Mouse (Mus musculus) CD8-positive naive resting alpha-beta T cell, adult 2 months (primary cell): ENCODE measurements around the gene Sox30.
A peak's percentile ranks its signal among the peaks of the same experiment; 100 is the strongest.

Experiments used
- DNase-seq, 2 experiments: peaks; one replicate each; pipeline ENCODE4 v3.0.0; 2022; ENCODE audit warnings: low read depth in 2 of 2, low spot score in 2 of 2

Sox30 gene

GRCm38 (mm10) chr11:45979946-45980892 lies at the start of gene Sox30:
Gene Sox30 (plus strand): TSS chr11:45980310.
- DNase-seq = peak; percentile 11 to 18

DNA sequence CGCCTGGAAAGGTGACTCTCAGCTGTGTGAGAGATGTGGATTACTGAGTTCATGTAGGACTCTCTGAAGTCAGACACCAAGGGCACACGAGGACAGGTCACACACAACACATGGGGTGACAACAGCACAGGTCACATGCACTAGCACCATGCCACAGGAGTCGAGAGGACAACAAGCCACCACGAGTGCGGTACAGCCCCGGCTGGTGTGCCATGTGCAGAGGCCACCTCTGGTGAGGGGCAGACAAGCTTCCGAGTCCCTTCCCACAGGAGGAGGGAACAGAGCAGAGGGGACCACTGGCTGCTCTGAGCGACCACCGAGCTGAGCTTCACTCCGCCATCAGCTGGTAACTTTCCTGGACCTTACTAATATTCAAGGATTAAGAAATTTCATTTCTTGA lies 47.3 kb upstream of the Sox30 start:
- no peak for DNase-seq

DNA sequence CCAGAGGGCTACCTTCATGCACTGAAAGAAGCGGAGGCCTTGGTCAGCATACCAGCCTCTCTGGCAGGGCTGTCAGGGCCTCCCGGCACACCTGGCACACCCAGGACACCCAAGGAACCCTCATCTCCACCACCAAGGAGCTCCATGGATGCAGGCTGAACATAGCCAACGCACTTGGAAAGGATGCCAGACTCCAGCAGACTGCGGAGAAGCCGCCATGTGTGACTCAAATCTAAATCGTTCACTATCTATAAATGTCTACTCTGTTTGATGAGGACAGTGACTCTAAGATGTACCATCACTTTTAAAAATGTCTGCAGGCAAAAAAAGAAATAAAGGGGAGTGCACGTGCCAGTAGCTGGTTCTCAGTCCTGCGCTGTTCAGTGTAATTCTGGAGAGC lies 42.6 kb upstream of the Sox30 start:
- no peak for DNase-seq

DNA sequence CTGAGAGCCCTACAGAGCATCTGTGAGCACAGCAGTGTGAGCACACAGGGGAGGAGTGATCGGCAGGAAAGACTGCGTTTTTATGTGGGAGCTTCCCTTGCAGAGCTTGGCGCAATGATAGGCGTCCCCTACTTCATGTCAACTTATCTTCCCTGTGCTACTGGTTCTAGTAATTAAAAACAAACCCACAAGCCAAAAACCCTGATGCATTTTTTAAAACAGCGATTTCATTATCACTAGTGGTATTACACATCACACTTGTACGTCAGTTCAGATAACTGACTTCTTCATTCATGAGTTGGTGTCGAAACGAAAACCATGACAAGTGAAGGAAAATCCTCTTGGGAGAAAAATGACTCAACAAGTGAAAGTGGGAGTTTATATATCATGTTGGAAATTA lies 41.2 kb upstream of the Sox30 start:
- no peak for DNase-seq

DNA sequence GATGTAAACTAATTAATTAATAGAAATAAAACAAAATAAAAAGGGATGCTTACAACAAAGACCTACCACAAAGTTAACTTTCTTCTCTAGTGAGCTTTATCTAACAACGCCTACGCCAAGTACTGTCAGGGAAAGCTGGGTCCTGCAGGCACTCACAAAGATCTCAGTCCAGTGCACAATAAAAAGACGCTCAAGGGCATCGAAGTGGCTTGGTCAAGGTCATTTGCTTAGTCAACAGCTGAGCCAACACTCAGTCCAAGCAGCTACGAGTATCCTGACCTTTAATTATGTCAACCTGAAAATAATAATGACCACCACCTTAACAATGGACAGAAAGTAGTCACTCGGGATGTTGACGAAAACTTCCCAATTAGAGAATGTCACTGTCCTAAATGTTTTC lies 37.8 kb upstream of the Sox30 start:
- no peak for DNase-seq

DNA sequence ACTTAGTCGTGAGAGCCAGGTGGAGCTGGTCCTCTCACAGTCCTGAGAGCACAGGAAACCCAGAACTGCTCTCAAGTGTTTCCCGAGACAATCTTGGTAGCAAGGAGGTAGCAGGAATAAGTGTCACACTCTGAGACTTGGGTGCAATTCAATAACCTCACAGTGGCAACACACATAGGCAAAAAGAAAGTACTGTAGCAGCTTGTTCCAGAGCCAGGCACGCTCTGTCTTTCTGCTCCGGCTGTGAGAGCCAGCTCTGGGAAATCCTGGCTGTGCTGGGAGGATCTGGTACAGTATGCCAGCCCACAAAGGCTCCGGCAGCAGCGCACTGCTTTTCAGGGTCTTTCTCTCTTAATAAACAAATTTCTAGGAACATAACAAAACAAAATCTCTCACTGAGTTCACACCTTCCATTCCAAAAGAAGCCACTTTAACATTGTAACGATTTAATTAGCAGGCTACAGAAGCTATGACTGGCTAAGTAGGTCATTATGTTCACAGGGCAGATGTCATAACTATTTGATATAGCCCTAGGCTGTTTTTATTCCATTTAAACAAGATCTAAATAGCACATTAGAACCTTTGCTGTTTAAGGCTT lies 36.9 kb upstream of the Sox30 start:
- no peak for DNase-seq

- DNase-seq = peak; percentile 9 to 16
These were observed 36.0 kb upstream of the Sox30 start for GRCm38 (mm10) chr11:45943891-45944642.

DNA sequence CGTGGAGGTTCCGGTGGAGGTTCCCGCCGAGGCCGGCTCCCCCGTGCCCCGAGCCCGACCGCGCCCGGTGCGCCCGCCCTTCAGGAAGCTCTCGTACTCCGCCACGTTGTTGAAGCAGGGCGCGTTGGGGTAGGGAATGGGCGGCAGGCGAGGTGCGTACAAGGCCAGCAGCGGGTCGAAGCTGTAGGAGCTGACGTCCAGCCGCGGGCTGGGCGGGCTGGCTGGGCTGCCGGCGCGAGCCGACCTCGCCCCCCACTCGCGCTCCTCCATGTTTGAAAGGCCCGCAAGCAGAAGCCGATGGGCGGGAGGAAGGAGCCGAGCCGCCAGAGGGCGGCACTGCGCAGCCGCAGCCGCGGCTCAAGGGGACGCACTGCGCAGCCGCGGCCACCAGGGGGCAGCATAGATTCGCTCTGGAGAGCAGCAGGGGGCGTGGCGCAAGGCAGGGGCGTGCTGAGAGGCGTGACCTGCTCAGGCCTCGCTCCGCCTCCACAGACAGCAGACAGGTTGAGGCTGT lies 35.4 kb upstream of the Sox30 start, which contains the start of gene Lsm11:
TSS of gene Lsm11 (minus strand) at position 293 of the 514 bp plus-strand sequence.
- peak; percentile 99 for DNase-seq

DNA sequence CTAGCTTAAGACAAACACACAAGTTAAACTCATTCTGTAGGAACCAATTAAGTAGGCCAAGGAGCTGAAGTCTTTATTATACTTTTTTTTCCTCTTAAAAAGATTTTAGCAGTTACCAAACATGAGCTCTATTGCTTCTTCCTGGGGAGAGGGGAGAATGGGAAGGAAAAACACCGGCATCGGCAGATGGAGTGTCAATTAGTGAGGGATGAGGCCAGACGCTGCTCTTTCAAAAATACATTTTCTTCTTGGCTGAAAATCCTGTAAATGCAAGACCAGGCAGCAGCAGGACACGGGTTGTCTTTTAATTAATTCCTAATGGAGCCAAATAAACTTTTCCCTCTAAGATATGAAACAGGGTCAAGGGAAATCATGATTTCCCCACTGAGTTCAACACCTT lies 33.3 kb upstream of the Sox30 start:
- no peak for DNase-seq

DNA sequence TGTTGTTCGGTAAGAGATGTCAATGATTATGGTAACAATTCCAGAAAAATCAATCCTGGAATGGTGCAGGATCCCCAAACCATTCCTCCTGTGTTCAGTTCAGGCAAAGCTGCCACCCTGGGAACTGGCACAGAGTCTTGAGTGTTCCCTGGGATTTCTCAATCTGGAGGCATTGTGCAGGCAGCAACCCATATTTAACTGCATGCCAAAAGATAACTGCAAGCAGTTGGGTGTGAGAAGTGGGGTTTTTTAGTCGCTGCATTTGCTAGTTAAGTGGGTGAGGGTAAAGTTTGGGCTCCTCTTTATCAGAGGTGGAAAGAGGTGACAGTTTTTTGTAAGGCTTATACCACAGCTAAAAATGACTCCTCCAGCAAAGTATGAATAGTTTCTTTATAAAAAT lies 32.6 kb upstream of the Sox30 start:
- no peak for DNase-seq

- DNase-seq = peak; percentile 87 to 91
These were observed 24.9 kb upstream of the Sox30 start, which contains the start of gene Thg1l for GRCm38 (mm10) chr11:45955127-45955627. Gene Thg1l (minus strand): TSS chr11:45955494.

- DNase-seq = peak in 1 of 2 experiments; percentile 38
These were observed 20.5 kb upstream of the Sox30 start for GRCm38 (mm10) chr11:45959598-45959997.

GRCm38 (mm10) chr11:45960003-45960402 lies 20.1 kb upstream of the Sox30 start:
- no peak for DNase-seq

GRCm38 (mm10) chr11:45966896-45967295 lies 13.2 kb upstream of the Sox30 start:
- no peak for DNase-seq

- DNase-seq = no peak
These were observed 11.6 kb upstream of the Sox30 start for GRCm38 (mm10) chr11:45968466-45968865.

- no peak for DNase-seq
These were observed 6.5 kb upstream of the Sox30 start for GRCm38 (mm10) chr11:45973635-45974034.

DNA sequence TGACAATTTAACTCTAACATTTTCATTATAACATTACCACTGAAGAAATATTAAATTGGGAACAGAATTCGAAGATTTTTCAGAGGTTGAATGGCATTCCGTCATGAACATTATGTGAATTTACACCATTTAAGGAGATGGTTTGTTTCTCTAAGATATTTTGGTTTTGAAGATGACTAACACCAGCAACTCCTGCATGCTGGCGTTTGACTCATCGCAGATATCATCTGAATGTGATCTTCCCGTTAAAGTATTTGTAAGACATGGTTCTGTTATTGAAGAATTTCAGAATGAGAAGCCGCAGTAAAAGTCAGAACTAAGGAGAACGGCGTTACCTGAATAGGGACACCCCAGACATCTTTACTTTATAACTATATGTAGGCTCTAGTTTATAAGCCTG lies 5.6 kb upstream of the Sox30 start:
- no peak for DNase-seq

DNA sequence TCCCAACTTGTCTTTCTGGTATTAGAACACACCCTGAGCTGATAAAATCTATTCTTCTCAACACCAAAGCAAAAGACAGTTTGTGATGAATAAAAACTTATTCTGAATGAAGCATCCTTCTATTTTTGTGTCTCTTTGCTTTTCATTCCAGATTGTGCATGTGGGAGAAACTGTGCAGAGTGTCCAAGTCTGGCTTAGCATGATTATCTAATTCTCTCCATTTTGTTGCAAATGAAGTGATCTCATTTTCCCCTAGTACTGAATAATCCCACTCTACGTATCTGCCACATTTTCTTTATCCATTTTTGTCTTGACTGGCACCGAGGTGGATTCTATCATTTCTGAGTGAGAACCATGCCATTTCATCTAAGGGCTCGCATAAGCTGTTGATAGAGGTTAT lies 4.0 kb upstream of the Sox30 start:
- DNase-seq = no peak

DNA sequence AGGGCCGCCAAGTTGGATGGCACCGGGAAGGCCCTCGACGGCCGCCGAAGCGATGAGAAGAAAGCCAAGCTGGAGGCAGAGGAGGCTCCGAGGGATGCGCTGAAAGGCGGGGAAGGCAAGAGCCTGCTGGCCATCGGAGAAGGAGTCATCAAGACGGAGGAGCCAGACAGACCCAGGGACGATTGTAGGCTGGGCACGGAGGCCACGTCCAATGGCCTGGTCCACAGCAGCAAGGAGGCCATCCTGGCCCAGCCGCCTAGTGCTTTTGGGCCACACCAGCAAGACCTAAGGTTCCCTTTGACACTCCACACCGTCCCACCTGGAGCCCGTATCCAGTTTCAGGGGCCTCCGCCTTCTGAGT lies 763 bp downstream of the Sox30 start:
- DNase-seq = no peak

DNA sequence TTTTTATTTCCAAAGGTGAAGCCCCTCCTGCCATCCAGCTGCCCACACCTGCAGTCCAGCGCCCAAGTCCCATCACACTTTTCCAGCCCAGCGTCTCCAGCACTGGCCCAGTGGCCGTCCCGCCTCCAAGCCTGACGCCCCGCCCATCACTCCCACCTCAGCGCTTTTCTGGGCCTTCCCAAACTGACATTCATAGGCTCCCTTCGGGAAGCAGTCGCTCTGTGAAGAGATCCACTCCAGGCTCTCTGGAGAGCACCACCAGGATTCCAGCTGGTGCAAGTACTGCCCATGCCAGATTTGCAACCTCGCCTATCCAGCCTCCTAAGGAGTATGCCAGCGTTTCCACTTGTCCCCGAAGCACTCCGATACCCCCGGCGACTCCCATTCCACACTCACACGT lies 11.5 kb downstream of the Sox30 start:
- DNase-seq = no peak

GRCm38 (mm10) chr11:45992087-45992486 lies 12.0 kb downstream of the Sox30 start:
- DNase-seq = no peak
